Mouse (Mus musculus) CH12F3 (cell line): ENCODE data around the gene Sbno1.
"Not testable (repeated sequence)": the region's sequence is repeated elsewhere in the genome, so short reads cannot be mapped to it uniquely, and the experiment has no call there.

Experiments used
- in situ Hi-C: fragments of 300-500 bp; cut with MboI; formaldehyde crosslinking; loops from 2 replicates; pipeline ENCODE4 v1.14.3; 2020; ENCODE audit warnings: low sequenced_read_pairs

Gene Sbno1

GRCm38 (mm10) chr5:124425412-124426259, at the start of gene Sbno1:
Sbno1 (minus strand) TSS chr5:124426001.
- in situ Hi-C loops = no loop called here

- in situ Hi-C loops = no loop called here
Observed at GRCm38 (mm10) chr5:124470591-124471171, 44.9 kb upstream of the Sbno1 start.

- in situ Hi-C loops = no loop called here
Observed at GRCm38 (mm10) chr5:124469486-124469885, 43.7 kb upstream of the Sbno1 start.

- in situ Hi-C loops = no loop called here
Observed at GRCm38 (mm10) chr5:124468365-124468764, 42.6 kb upstream of the Sbno1 start.

GRCm38 (mm10) chr5:124467766-124468165, 42.0 kb upstream of the Sbno1 start:
- in situ Hi-C loops = no loop called here

- in situ Hi-C loops = no loop called here
Observed at GRCm38 (mm10) chr5:124464905-124465304, 39.1 kb upstream of the Sbno1 start.

GRCm38 (mm10) chr5:124463462-124463861, 37.7 kb upstream of the Sbno1 start:
- in situ Hi-C loops = no loop called here

- in situ Hi-C loops = no loop called here
Observed at GRCm38 (mm10) chr5:124462297-124463025, 36.7 kb upstream of the Sbno1 start.

GRCm38 (mm10) chr5:124460922-124461321, 35.1 kb upstream of the Sbno1 start:
- in situ Hi-C loops = not testable (repeated sequence)

- in situ Hi-C loops = no loop called here
Observed at GRCm38 (mm10) chr5:124456762-124457161, 31.0 kb upstream of the Sbno1 start.

GRCm38 (mm10) chr5:124454082-124454419, 28.2 kb upstream of the Sbno1 start:
- in situ Hi-C loops = no loop called here

GRCm38 (mm10) chr5:124453339-124454081, 27.7 kb upstream of the Sbno1 start:
- in situ Hi-C loops = no loop called here

GRCm38 (mm10) chr5:124452494-124453228, 26.9 kb upstream of the Sbno1 start:
- in situ Hi-C loops = no loop called here

- in situ Hi-C loops = no loop called here
Observed at GRCm38 (mm10) chr5:124450641-124451340, 25.0 kb upstream of the Sbno1 start.

GRCm38 (mm10) chr5:124450051-124450450, 24.2 kb upstream of the Sbno1 start:
- in situ Hi-C loops = no loop called here

GRCm38 (mm10) chr5:124449494-124449893, 23.7 kb upstream of the Sbno1 start:
- in situ Hi-C loops = no loop called here

- in situ Hi-C loops = no loop called here
Observed at GRCm38 (mm10) chr5:124446301-124446881, 20.6 kb upstream of the Sbno1 start.

GRCm38 (mm10) chr5:124445621-124446293, 20.0 kb upstream of the Sbno1 start:
- in situ Hi-C loops = no loop called here
